Mouse (Mus musculus) liver, embryonic 15.5 days (tissue): Measurements from ENCODE around the gene Paqr7. TPM values are rescaled to one million over a fixed set of nuclear protein-coding genes. Genes with fewer than 3 reads are reported as not detected.

ENCODE experiments used
- ATAC-seq: fragments of 200-750 bp; cut with Nextera tagmentation; 2 replicates; pipeline ENCODE4 v1.8.0; 2017; ENCODE audit warnings: moderate number of reproducible peaks, mild to moderate bottlenecking, moderate library complexity; ENCODE audit not compliant: insufficient read depth
- H3K27ac ChIP-seq: fragments of 300-500 bp; sonication (generic); replicated peaks from 2 replicates; pipeline ENCODE4 v1.5.1; 2015; ENCODE audit warnings: mild to moderate bottlenecking, inconsistent platforms
- H3K27me3 ChIP-seq: fragments of 300-500 bp; sonication (generic); 2 replicates; pipeline ENCODE4 v1.6.1; 2015; ENCODE audit warnings: mild to moderate bottlenecking, inconsistent platforms
- H3K36me3 ChIP-seq: fragments of 300-500 bp; sonication (generic); replicated peaks from 2 replicates; pipeline ENCODE4 v1.6.1; 2015; ENCODE audit warnings: moderate library complexity, mild to moderate bottlenecking, inconsistent platforms
- H3K4me1 ChIP-seq: fragments of 300-500 bp; sonication (generic); replicated peaks from 2 replicates; pipeline ENCODE4 v1.6.1; 2015; ENCODE audit warnings: inconsistent platforms
- H3K4me2 ChIP-seq: fragments of 300-500 bp; sonication (generic); 2 replicates; pipeline ENCODE4 v1.6.1; 2015; ENCODE audit warnings: moderate library complexity, mild to moderate bottlenecking, inconsistent platforms
- H3K4me3 ChIP-seq: fragments of 300-500 bp; sonication (generic); replicated peaks from 2 replicates; pipeline ENCODE4 v1.5.1; 2015; ENCODE audit warnings: mild to moderate bottlenecking, inconsistent platforms
- H3K9ac ChIP-seq: fragments of 300-500 bp; sonication (generic); 2 replicates; pipeline ENCODE4 v1.6.1; 2015; ENCODE audit warnings: moderate library complexity, mild to moderate bottlenecking, inconsistent platforms
- H3K9me3 ChIP-seq: fragments of 300-500 bp; sonication (generic); replicated peaks from 2 replicates; pipeline ENCODE4 v1.6.1; 2016; ENCODE audit warnings: inconsistent platforms
- WGBS: fragments of 180-500 bp; shearing (Covaris S2); methylation state at CpG from one replicate; pipeline ENCODE4 v1.1.7; 2015; ENCODE audit warnings: mixed read lengths; ENCODE audit not compliant: insufficient replicate concordance; 5-methylcytosine and 5-hydroxymethylcytosine counted together
- polyA plus RNA-seq: library from polyadenylated mRNA; unstranded; fragments of >200 nt; fragmentation: Nextera tagmentation; extraction: Ambion mirVana; gene quantifications from 2 replicates; pipeline ENCODE4 v1.2.1, GENCODE M21; 2015

Gene Paqr7
- 7.8 and 8.4 TPM in 2 replicates for polyA plus RNA-seq

DNA sequence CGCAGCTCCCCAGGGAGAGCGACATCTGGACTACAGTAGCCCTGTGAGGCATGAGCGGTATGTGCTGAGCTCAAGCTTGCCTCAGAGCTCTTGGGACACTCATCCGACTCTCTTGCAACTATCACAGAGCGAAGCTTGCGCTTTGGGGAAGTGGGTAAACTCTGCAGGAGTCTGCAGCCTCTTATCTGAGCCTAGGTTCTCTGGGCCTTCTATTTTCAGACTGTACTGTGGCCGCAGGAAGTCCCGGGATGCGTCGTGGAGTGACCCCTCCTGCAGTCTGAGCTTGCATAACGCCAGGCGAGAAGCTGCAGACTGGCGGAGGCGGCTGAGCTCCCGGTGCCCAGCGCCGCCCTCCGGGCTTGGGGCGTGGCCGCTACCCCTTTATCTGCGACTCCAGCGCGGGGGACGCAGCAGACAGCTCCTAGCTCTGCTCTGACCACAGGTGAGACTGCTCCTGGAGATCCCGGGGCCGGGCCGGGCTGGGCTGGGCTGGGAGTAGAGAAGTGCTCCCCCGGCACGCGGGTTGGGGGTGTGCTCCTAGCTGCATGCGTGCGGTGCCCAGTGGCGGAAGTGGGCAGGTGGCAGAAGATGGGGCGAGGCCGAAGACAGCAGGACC is at the start of gene Paqr7:
Paqr7 (plus strand) TSS at position 103 of the 616 bp plus-strand sequence.
- H3K36me3 ChIP-seq = no peaks in the 10 kb centered on the region
- peaks cover 11% of the 10 kb centered on the region; the same call in 1 of the 2 replicates for H3K27me3 ChIP-seq
- WGBS = under 1% methylated on average over 35 of the region's 35 CpGs
- H3K4me1 ChIP-seq = peaks cover 57% of the 10 kb centered on the region
- peak; percentile 81 for ATAC-seq
- no peaks in the 10 kb centered on the region for H3K9me3 ChIP-seq
- H3K4me2 ChIP-seq = peak within 1 kb of the TSS; percentile 94
- peak within 1 kb of the TSS; percentile 47 for H3K9ac ChIP-seq
- peak within 1 kb of the TSS; percentile 62 for H3K4me3 ChIP-seq
- peak within 1 kb of the TSS; percentile 84 for H3K27ac ChIP-seq

DNA sequence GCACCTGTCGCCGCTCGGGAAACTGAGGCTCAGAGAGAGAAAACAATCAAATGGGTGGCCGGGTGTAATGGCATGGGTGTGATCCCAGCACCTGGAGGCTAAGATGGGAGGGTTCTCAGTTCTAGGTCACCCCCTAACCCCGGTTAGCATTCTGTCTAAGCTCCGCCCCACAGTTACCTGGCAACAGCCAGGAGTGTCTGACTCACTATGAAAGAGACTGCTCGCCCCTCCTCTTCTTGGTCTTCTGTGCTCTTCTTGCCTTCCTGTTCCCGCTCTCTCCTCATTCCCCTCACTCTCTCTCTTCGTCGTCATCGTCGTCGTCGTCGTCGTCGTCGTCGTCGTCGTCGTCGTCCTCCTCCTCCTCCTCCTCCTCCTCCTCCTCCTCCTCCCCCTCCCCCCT is 48.5 kb upstream of the Paqr7 start:
- no peaks in the 10 kb centered on the region for H3K9me3 ChIP-seq
- H3K9ac ChIP-seq = no peak overlapping the region
- H3K4me1 ChIP-seq = no peaks in the 10 kb centered on the region
- 36% methylated on average over 23 of the region's 23 CpGs for WGBS
- no peak overlapping the region for H3K4me2 ChIP-seq
- no peak overlapping the region for H3K4me3 ChIP-seq
- peaks cover 60% of the 10 kb centered on the region for H3K27me3 ChIP-seq
- H3K36me3 ChIP-seq = no peaks in the 10 kb centered on the region
- no peak for ATAC-seq
- H3K27ac ChIP-seq = no peak overlapping the region

DNA sequence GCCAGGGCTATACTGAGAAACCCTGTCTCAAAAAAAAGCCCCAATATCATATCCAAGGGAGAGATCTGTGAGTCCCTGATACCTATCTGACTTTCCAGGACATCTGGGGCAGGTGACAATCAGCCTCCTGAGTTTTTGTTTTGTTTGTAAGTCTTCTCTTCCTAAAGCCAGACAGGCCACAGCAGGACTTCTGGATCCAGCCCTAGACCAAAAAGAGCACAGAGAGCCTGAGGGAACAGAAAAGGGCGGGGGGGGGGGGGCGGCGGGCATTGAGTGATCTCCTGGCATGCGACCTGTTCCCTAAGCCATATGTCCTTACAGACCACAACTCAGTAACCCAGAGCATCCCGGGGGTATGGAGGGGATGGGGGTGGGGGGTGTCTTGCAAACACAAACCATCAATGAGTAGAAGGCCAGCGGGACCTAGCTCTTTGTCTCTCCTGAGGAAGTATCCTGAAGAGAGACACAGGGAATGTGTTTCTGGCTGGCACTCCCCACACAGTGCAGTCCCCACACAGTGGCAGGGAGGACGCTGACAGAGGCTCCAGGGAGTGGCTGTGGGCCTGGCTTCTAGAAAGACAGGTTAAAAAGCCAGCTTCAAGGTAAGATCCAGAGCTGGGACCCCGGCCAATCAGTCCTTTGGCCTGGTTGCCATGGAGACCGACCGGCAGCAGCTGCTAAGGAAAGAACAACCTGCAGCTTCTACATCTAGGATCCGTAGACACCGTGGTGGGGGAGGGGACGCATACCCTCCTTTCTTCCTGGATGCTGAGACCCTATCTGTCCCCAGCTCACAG is 46.7 kb upstream of the Paqr7 start:
- Histone ChIP-seq H3K27ac (no peak overlapping the region), H3K9me3 (no peaks in the 10 kb centered on the region), H3K36me3 (no peaks in the 10 kb centered on the region), H3K4me2 (no peak overlapping the region), H3K9ac (no peak overlapping the region), H3K27me3 (peaks cover 66% of the 10 kb centered on the region), H3K4me1 (no peaks in the 10 kb centered on the region), H3K4me3 (no peak overlapping the region)
- ATAC-seq = no peak
- 49% methylated on average over 13 of the region's 13 CpGs for WGBS

DNA sequence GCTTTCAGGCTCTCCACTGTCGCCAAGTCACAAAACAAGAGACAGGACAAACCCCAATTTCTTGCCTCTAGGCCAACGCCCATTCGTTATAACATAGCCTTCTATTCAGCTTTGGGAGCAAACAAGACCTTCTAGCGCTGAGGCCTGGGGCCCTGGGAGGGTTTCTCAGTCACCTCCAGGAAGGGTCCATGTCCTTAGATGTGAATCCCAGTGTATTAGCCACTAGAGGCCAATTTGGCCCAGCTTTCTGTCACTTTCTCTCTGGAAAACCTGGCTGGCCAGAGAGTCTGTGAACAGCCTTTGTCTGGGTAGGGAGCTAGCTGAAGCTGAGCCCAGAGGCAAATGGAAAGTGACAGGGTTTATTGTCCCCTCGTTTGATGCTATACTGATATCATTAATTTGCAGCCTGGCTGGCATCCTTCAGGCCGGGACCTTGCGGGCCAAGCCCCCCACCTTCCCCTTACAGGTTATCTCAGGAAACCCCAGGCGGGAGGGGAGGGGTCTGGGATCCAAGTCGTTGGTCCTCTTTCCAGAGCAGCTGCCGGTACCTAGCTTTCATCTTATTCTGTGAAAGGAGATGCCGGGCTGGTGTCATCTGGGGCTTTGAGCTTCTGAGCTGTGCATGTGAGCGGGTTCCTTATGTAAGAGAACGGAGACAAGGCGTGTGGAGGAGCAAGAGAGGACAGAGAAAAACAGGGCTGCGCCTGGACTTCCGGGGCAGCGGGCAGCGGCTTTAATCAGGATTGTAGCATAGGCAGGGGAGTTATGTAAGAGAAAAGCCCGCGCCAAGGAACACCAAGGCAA is 45.9 kb upstream of the Paqr7 start:
- H3K27ac ChIP-seq = no peak overlapping the region
- H3K4me1 ChIP-seq = peaks cover 6% of the 10 kb centered on the region; the same call in 1 of the 2 replicates
- WGBS = 32% methylated on average over 20 of the region's 20 CpGs
- peaks cover 72% of the 10 kb centered on the region for H3K27me3 ChIP-seq
- H3K9ac ChIP-seq = no peak overlapping the region
- H3K4me3 ChIP-seq = no peak overlapping the region
- H3K9me3 ChIP-seq = no peaks in the 10 kb centered on the region
- peak overlapping the region; percentile 18; the same call in 1 of the 2 replicates for H3K4me2 ChIP-seq
- no peak for ATAC-seq
- no peaks in the 10 kb centered on the region for H3K36me3 ChIP-seq

DNA sequence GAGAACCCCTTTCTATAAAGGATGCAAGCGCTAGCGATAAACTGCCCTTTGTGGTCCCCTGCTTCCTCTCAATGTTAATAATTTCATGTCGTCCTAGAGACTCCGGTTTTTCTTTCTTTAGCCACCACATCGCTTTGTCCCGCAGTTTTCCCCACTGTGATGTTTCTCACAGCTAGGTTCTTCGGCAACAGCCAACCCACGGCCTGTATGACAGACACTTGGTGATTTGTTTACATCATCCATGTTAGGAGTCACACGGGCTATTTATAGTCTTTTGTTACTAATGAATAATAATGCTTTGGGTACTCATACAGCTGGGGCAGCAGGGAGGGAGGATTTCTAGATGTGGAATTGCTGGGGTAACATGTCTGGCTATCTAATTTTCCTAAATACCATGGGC is 45.0 kb upstream of the Paqr7 start:
- no peak overlapping the region for H3K27ac ChIP-seq
- no peak overlapping the region for H3K9ac ChIP-seq
- ATAC-seq = no peak
- H3K4me1 ChIP-seq = peaks cover 10% of the 10 kb centered on the region; the same call in 1 of the 2 replicates
- H3K4me2 ChIP-seq = no peak overlapping the region
- no peak overlapping the region for H3K4me3 ChIP-seq
- 54% methylated on average over 9 of the region's 9 CpGs for WGBS
- peaks cover 78% of the 10 kb centered on the region for H3K27me3 ChIP-seq
- H3K9me3 ChIP-seq = no peaks in the 10 kb centered on the region
- H3K36me3 ChIP-seq = no peaks in the 10 kb centered on the region

DNA sequence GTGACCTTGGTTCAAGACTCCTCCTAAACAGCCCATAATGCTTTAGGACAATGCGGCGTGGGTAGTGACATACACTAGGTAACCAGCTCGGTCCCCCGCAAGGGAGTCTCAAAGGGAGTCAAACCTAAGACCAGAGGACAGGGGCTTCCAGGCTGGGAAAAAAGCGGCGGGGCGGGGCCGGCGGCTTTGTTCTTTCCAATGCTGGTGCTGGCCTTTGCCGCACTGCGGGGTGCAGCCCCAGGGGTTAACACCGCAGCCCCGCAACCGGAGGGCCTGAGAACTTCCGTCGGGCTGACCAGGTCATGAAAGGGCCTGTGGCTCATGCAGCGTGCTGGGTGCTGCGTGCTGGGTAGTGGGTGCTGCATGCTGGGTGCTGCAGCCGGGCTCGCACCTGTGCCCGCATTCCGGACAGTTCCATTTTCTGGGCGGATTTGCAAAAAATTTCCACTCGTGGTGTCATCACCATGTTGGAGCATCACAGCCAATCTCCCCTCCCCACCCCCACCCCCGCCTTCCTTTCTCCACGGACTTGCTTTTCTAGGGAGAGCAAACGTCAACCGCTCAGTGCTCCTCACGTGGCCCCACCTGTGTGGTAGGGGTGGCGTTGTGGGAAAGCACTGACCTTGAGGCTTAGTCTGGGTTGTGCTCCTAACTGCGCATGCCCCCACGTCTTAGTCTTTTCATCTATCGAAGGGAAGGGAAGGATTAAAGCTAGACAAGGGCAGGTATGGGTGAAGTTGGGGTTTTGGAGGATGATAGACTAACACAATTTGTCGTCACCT is 42.7 kb upstream of the Paqr7 start:
- Histone ChIP-seq H3K36me3 (no peaks in the 10 kb centered on the region), H3K4me3 (no peak overlapping the region), H3K4me1 (peaks cover 10% of the 10 kb centered on the region; the same call in 1 of the 2 replicates), H3K4me2 (no peak overlapping the region; the same call in 1 of the 2 replicates), H3K27me3 (peaks cover 61% of the 10 kb centered on the region), H3K9me3 (no peaks in the 10 kb centered on the region), H3K9ac (no peak overlapping the region), H3K27ac (no peak overlapping the region)
- no peak for ATAC-seq
- WGBS = 71% methylated on average over 34 of the region's 34 CpGs

DNA sequence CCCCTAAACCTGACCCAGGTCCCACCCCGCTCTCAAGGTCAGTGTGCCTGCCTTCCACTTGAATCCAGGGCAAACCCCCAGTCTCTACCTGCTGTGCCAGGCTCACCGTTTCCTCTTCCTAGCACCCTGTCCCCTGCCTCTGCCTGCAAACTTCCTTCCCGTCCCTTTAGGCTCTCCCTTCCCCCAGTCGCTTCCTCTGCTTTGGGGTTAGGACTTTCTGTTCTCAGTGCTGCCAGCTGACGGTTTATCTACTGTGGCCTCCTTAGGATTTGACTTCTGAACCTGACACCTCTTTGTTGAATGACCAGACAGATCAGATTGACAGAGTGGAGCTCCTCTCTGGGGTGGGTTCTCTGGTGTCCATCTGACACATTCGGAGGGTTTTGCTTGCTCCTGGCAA is 41.2 kb upstream of the Paqr7 start:
- H3K27ac ChIP-seq = no peak overlapping the region
- WGBS = 18% methylated on average over 6 of the region's 6 CpGs
- peaks cover 18% of the 10 kb centered on the region for H3K4me1 ChIP-seq
- H3K9me3 ChIP-seq = no peaks in the 10 kb centered on the region
- peaks cover 49% of the 10 kb centered on the region for H3K27me3 ChIP-seq
- no peaks in the 10 kb centered on the region for H3K36me3 ChIP-seq
- no peak overlapping the region for H3K4me2 ChIP-seq
- H3K9ac ChIP-seq = no peak overlapping the region
- no peak for ATAC-seq
- no peak overlapping the region for H3K4me3 ChIP-seq

DNA sequence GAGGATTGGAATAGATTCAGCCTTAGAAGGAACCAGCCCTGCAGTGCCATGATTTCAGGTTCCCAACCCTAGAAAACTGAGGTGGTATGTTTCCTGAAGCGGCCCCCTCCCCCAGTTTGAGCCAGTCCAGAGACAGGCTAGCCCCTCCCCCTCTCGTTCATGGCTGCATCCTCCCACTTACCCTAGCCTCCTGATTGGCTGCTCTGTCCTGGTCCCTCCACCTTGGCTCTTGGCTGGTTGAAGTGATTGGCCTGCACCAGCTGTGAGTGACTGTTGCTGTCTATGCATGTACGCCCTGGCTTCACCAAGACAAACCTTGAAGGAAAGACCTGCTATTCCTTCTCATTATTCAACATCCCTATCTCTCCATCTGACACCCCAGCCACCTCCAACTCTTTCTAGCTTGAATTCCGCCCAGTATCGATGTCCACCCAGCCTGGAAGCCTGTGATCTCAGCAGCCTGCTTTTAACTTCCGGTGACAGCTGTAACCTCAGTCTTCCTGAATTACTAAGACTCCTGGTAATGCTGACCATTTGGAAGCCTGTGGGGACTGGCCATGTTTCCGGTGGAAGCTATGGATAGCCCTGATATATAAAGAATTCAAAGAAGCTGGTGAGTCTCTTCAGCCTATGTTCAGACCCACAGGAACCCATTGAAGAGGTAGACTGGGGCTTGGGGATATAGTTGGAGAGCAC is 39.2 kb upstream of the Paqr7 start:
- no peak overlapping the region for H3K4me3 ChIP-seq
- H3K9ac ChIP-seq = no peak overlapping the region
- ATAC-seq = no peak
- no peaks in the 10 kb centered on the region for H3K36me3 ChIP-seq
- peaks cover 29% of the 10 kb centered on the region for H3K27me3 ChIP-seq
- 30% methylated on average over 7 of the region's 7 CpGs for WGBS
- no peaks in the 10 kb centered on the region for H3K9me3 ChIP-seq
- H3K27ac ChIP-seq = no peak overlapping the region
- H3K4me1 ChIP-seq = peaks cover 22% of the 10 kb centered on the region
- no peak overlapping the region for H3K4me2 ChIP-seq

DNA sequence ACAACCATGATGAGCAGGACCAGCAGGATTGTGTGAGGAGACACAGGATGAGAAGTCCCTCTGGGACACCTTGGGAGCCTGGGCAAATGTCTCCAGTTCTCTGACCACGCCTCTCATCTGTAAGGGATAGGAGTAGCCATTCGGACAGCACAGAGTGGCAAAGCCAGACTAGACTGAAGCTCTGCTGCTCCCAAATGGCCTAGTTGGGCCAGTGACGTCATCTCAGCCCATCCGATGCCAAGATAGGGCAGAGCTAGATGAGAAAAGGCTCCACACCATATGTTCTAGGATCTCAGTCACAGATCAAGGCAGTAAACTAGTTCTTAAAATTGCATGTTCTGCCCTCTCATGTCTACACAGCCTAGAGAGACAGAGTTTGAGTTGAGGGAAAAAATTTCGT is 37.6 kb upstream of the Paqr7 start:
- no peak overlapping the region for H3K27ac ChIP-seq
- no peak overlapping the region for H3K4me2 ChIP-seq
- 68% methylated on average over 5 of the region's 5 CpGs for WGBS
- no peaks in the 10 kb centered on the region for H3K36me3 ChIP-seq
- no peak for ATAC-seq
- H3K4me1 ChIP-seq = peaks cover 22% of the 10 kb centered on the region
- no peaks in the 10 kb centered on the region for H3K9me3 ChIP-seq
- H3K9ac ChIP-seq = no peak overlapping the region
- H3K27me3 ChIP-seq = peaks cover 20% of the 10 kb centered on the region
- no peak overlapping the region for H3K4me3 ChIP-seq

DNA sequence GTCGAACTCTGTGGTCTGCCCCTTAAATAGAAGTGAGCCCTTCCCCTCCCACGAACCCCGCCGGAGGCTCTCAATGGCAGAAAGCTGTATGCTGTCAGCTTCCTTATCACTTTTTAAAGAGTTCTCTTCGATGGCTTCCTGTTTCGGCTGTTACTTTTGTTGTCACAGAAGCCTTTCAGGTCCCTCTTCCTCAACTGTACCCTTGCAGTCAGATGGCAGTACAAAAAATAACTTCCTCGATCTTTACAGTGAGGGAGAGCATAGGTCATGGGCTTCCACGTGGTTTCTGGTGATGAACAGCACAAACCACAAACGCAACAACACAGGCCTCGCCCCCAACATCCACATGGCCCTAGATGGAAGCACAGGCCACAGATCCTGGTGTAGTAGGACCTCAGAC is 36.2 kb upstream of the Paqr7 start:
- peaks cover 28% of the 10 kb centered on the region for H3K4me1 ChIP-seq
- no peaks in the 10 kb centered on the region for H3K36me3 ChIP-seq
- ATAC-seq = no peak
- no peak overlapping the region for H3K4me2 ChIP-seq
- no peaks in the 10 kb centered on the region for H3K9me3 ChIP-seq
- 10% methylated on average over 10 of the region's 10 CpGs for WGBS
- H3K9ac ChIP-seq = no peak overlapping the region
- H3K27ac ChIP-seq = no peak overlapping the region; the same call in 1 of the 2 replicates
- peaks cover 10% of the 10 kb centered on the region for H3K27me3 ChIP-seq
- no peak overlapping the region for H3K4me3 ChIP-seq
